Mouse (Mus musculus) frontal cortex, postnatal 36 days (tissue): Measurements from ENCODE around the gene Cd209e.
"Not testable (repeated sequence)": the region's sequence is repeated elsewhere in the genome, so short reads cannot be mapped to it uniquely, and the experiment has no call there.

Experiments used
- DNase-seq, 2 experiments: peaks; one replicate each; pipeline ENCODE4 v3.0.0; 2022; ENCODE audit warnings: low spot score in 2 of 2

The Cd209e gene

GRCm38 (mm10) chr8:3854209-3854608, at the start of gene Cd209e:
Gene Cd209e, minus strand, starts transcription at chr8:3854309.
- no peak for DNase-seq

GRCm38 (mm10) chr8:3878455-3878854, 24.3 kb upstream of the Cd209e start, which contains the start of gene Cd209d:
Gene Cd209d, minus strand, starts transcription at chr8:3878555.
- DNase-seq: no peak

DNA sequence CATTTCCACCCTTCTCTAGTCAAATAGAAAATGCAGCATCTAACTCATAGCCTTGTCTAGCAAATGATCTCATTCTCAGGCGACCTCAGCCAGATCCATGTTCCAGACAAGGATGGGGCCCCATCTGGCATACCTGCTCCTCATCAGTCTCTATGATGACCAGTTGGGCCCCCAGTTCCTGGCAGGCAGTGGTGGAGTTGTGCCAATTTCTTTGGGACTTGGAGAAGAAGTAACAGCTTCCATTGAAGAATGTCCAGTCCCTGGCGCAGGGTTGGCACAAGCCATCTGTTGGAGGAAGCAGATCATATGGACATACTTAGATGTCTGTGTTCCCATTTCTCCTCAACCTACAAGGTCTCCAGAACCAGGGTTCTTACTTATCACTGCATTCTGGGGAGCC, 22.0 kb upstream of the Cd209e start:
- no peak for DNase-seq

- DNase-seq: not testable (repeated sequence)
Measured at GRCm38 (mm10) chr8:3862736-3863135, 8.6 kb upstream of the Cd209e start.

GRCm38 (mm10) chr8:3803091-3803490, 51.0 kb downstream of the Cd209e start:
- peak; percentile 1 to 3 for DNase-seq
